In the genomic region with DNA sequence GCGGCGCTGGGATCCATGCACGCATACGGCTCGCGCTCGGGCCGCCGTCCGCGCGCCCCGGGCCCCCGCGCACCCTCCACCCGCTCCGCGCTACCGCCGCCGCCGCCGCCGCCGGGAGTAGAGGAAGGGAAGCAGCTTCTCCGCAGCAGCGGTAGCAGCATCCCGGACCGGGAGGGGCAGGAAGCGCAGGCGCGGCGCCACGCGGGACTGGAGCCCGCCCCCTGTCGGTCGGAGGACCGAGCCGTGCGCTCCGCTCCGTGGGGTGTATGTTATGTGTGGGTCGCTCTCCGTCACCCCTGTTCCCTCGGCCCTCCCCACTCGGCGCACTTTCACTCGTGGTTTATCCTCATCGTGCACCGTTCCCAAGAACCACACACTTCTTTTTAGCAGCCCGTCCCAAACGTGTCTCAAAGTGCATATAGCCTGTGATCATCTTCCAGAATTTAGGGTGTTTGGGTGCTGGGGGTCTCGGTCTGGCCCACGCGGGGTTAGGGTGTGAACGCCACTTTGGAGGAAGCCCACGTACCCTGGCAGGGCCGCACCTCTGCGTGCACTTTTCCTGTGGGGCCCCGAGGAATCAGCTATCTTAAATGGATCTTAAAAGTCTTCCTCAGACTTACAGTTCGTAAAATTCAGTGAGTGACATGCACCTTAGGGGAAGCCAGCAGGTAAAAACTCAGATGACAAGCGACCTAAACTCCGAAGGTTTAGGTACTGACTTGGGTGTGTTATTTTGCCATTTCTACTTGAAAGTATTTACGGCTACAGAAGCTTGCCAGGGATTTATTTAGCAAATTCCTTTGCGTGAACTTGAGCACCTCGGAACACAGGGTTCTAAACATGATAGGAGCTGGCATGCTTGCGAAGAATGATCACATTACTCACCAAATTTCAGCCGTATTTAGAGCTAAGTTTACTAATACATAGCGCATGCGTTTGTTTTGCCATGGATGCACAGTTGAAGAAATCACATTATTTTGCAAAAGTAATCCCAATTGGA, we compare ENCODE assay signal across 8 mouse cellular contexts. TPM values are rescaled to one million over a fixed set of nuclear protein-coding genes. Genes with fewer than 3 reads are reported as not detected.
DNase-seq lines count a peak whose midpoint lies in the region; ATAC-seq lines count a peak whose summit lies in the region.

Gene Rab12, minus strand, starts transcription at position 176 of the 1,000 bp plus-strand sequence.

- H3K4me2 ChIP-seq in forebrain, embryonic 11.5 days (ENCODE audit: low read depth, low read length, severe bottlenecking) = peak within 1 kb of the TSS; percentile 77
- peak within 1 kb of the TSS; percentile 93 for H3K4me2 ChIP-seq in heart, embryonic 16.5 days (ENCODE audit: low read depth, low read length)
- H3K4me2 ChIP-seq in liver, embryonic 15.5 days = peak within 1 kb of the TSS; percentile 79
- H3K4me2 ChIP-seq in neural tube, embryonic 12.5 days (replicated peaks) = peak within 1 kb of the TSS; percentile 85

- H3K27ac ChIP-seq in forebrain, embryonic 11.5 days (ENCODE audit: low read depth, low read length) = no peak within 1 kb of the TSS
- no peak within 1 kb of the TSS; the same call in none of the 2 replicates for H3K27ac ChIP-seq in heart, embryonic 16.5 days (ENCODE audit: low read length)
- H3K27ac ChIP-seq in liver, embryonic 15.5 days (replicated peaks) = peak within 1 kb of the TSS; percentile 41; the same call in 1 of the 2 replicates
- H3K27ac ChIP-seq in neural tube, embryonic 12.5 days = peak within 1 kb of the TSS; percentile 5; the same call in 1 of the 2 replicates

- ATAC-seq in CD4-positive, CD25-positive, alpha-beta regulatory T cell, adult 4 months = peak; percentile 93
- peak; percentile 95 for ATAC-seq in forebrain, embryonic 11.5 days (replicated peaks; ENCODE audit: low FRiP score)
- ATAC-seq in heart, embryonic 16.5 days (replicated peaks; ENCODE audit: extremely low read depth, insufficient read depth, low FRiP score) = peak; percentile 94
- peak; percentile 91 for ATAC-seq in liver, embryonic 15.5 days (ENCODE audit: insufficient read depth)
- peak; percentile 96 for ATAC-seq in neural tube, embryonic 12.5 days (ENCODE audit: low FRiP score, low read depth)

- peak within 1 kb of the TSS; percentile 94 for H3K9ac ChIP-seq in forebrain, embryonic 11.5 days (ENCODE audit: low read length)
- peak within 1 kb of the TSS; percentile 99 for H3K9ac ChIP-seq in heart, embryonic 16.5 days (ENCODE audit: low read length)
- peak within 1 kb of the TSS; percentile 83 for H3K9ac ChIP-seq in liver, embryonic 15.5 days
- H3K9ac ChIP-seq in neural tube, embryonic 12.5 days = peak within 1 kb of the TSS; percentile 93

- H3K9me3 ChIP-seq in forebrain, embryonic 11.5 days (ENCODE audit: control insufficient read depth, low read length) = no peaks in the 10 kb centered on the region
- 0 out of 2 replicates have a peak, but pooled peaks cover 2% of the 10 kb centered on the region for H3K9me3 ChIP-seq in heart, embryonic 16.5 days (replicated peaks; ENCODE audit: control insufficient read depth, low read length)
- H3K9me3 ChIP-seq in liver, embryonic 15.5 days (replicated peaks) = no peaks in the 10 kb centered on the region
- no peaks in the 10 kb centered on the region for H3K9me3 ChIP-seq in neural tube, embryonic 12.5 days

- no peaks in the 10 kb centered on the region; the same call in 1 of the 2 replicates for H3K4me1 ChIP-seq in forebrain, embryonic 11.5 days (replicated peaks; ENCODE audit: control insufficient read depth, insufficient read depth, low read length)
- peaks cover 11% of the 10 kb centered on the region for H3K4me1 ChIP-seq in heart, embryonic 16.5 days (ENCODE audit: control insufficient read depth, insufficient read depth, low read length)
- H3K4me1 ChIP-seq in liver, embryonic 15.5 days (replicated peaks) = peaks cover 28% of the 10 kb centered on the region
- H3K4me1 ChIP-seq in neural tube, embryonic 12.5 days = peaks cover 17% of the 10 kb centered on the region

- WGBS in forebrain, embryonic 11.5 days = 10% methylated on average over 64 of the region's 71 CpGs
- WGBS in heart, embryonic 16.5 days = 7% methylated on average over 53 of the region's 71 CpGs
- 9% methylated on average over 63 of the region's 71 CpGs for WGBS in liver, embryonic 15.5 days (ENCODE audit: insufficient replicate concordance)
- 13% methylated on average over 48 of the region's 71 CpGs for WGBS in neural tube, embryonic 12.5 days

- H3K4me3 ChIP-seq in forebrain, embryonic 11.5 days (ENCODE audit: low read depth, low read length) = peak within 1 kb of the TSS; percentile 98
- peak within 1 kb of the TSS; percentile 98 for H3K4me3 ChIP-seq in heart, embryonic 16.5 days (ENCODE audit: low read length)
- peak within 1 kb of the TSS; percentile 95 for H3K4me3 ChIP-seq in liver, embryonic 15.5 days (replicated peaks)
- peak within 1 kb of the TSS; percentile 94 for H3K4me3 ChIP-seq in neural tube, embryonic 12.5 days

- no peaks in the 10 kb centered on the region for H3K36me3 ChIP-seq in forebrain, embryonic 11.5 days (ENCODE audit: control insufficient read depth, insufficient read depth, low read length)
- H3K36me3 ChIP-seq in heart, embryonic 16.5 days (ENCODE audit: control insufficient read depth, insufficient read depth) = no peaks in the 10 kb centered on the region
- H3K36me3 ChIP-seq in liver, embryonic 15.5 days (replicated peaks) = no peaks in the 10 kb centered on the region
- no peaks in the 10 kb centered on the region for H3K36me3 ChIP-seq in neural tube, embryonic 12.5 days

- peak; percentile 61 for DNase-seq in c-Kit-positive CD71-negative TER-119-negative erythroid progenitor cells, embryonic 14.5 days (ENCODE audit: low read depth)
- peak; percentile 96 for DNase-seq in forebrain, embryonic 11.5 days (ENCODE audit: low spot score)
- peak; percentile 80 to 94 for DNase-seq in kidney, postnatal 36 days
- DNase-seq in telencephalon, adult 2 months (ENCODE audit: low read depth, low spot score) = peak; percentile 58

- H3K27me3 ChIP-seq in forebrain, embryonic 11.5 days (ENCODE audit: control insufficient read depth, insufficient read depth, low read length) = no peaks in the 10 kb centered on the region
- H3K27me3 ChIP-seq in heart, embryonic 16.5 days (ENCODE audit: control insufficient read depth, insufficient read depth, low read length) = no peaks in the 10 kb centered on the region
- no peaks in the 10 kb centered on the region for H3K27me3 ChIP-seq in liver, embryonic 15.5 days
- H3K27me3 ChIP-seq in neural tube, embryonic 12.5 days (replicated peaks) = no peaks in the 10 kb centered on the region

RNA-seq across cellular contexts. Expression of gene Rab12, which starts in this region (rescaled TPM):
- 10 to 100 TPM; 13.5 to 15.9 TPM for polyA plus RNA-seq in CD4-positive, CD25-positive, alpha-beta regulatory T cell, adult 4 months (2017; shearing (Covaris generic))
- 44.6 and 46.2 TPM in 2 replicates for polyA plus RNA-seq in forebrain, embryonic 11.5 days (2014; fragmentation: Nextera tagmentation; extraction: Ambion mirVana)
- 39.0 and 48.6 TPM in 2 replicates for polyA plus RNA-seq in heart, embryonic 16.5 days (2015; fragmentation: Nextera tagmentation; extraction: Ambion mirVana)
- 6.4 and 6.6 TPM in 2 replicates for polyA plus RNA-seq in liver, embryonic 15.5 days (2015; fragmentation: Nextera tagmentation; extraction: Ambion mirVana)
- polyA plus RNA-seq in neural tube, embryonic 12.5 days (2016; fragmentation: Nextera tagmentation; extraction: Ambion mirVana) = 51.3 and 55.9 TPM in 2 replicates

Comparison
In these comparisons a context has a peak if more than half of its experiments do, and no peak if none do; other contexts are left out.
1. H3K27ac ChIP-seq: peak in liver, embryonic 15.5 days (single experiment) and neural tube, embryonic 12.5 days (single experiment); none in forebrain, embryonic 11.5 days (single experiment) and heart, embryonic 16.5 days (single experiment).
2. Peak in every context shown above with its lines, with median percentiles within 50 percentile points of each other: ATAC-seq, DNase-seq, H3K4me2 ChIP-seq, H3K4me3 ChIP-seq and H3K9ac ChIP-seq.